Mouse (Mus musculus): Measurements from ENCODE around the gene Ctsa. TPM values are rescaled to one million over a fixed set of nuclear protein-coding genes. Genes with fewer than 3 reads are reported as not detected.

Ctsa gene
- total and polyA plus RNA-seq, 3 experiments: 19.9 to 45.5 (median 27.0) TPM

GRCm38 (mm10) chr2:164864593-164864992 is 31.9 kb downstream of the Ctsa start:
- dilution Hi-C loops (cut with MboI; ENCODE audit: extremely low pct_ligation_motif_present, extremely low pct_unique_long_range_greater_than_20kb, low sequenced_read_pairs): no loop called here
- DNase-seq (ENCODE audit: extremely low read depth): no peak
- H3K9me3 ChIP-seq (replicated peaks; ENCODE audit: low read length): peaks cover 24% of the 10 kb centered on the region
- no peaks in the 10 kb centered on the region for H3K36me3 ChIP-seq (replicated peaks in 1 of 2; ENCODE audit: control insufficient read depth in 1 of 2, insufficient read depth in 1 of 2, low read length in 1 of 2)
- peaks cover 0 to 34% of the 10 kb centered on the region in 2 experiments; a peak in 3 of 4 replicates for H3K4me1 ChIP-seq (ENCODE audit: control insufficient read depth in 1 of 2, insufficient read depth in 2 of 2)
- H3K27me3 ChIP-seq (replicated peaks): no peaks in the 10 kb centered on the region
- no peak overlapping the region for H3K9ac ChIP-seq (ENCODE audit: insufficient read depth, low read depth)
- TF ChIP-seq MAFK (IDR thresholded peaks at IDR 0.05; ENCODE audit: insufficient replicate concordance, low read length) (no peak), NELFE (IDR thresholded peaks at IDR 0.05; ENCODE audit: low read depth, low read length) (no peak), JUN (IDR thresholded peaks at IDR 0.05; ENCODE audit: insufficient read depth, low read depth, low read length) (no peak), PAX5 (IDR thresholded peaks at IDR 0.05; ENCODE audit: low read length) (no peak), RAD21 (IDR thresholded peaks at IDR 0.05; ENCODE audit: low read depth, low read length) (no peak), MXI1 (IDR thresholded peaks at IDR 0.05; ENCODE audit: low read depth, low read length) (no peak), GABPA (IDR thresholded peaks at IDR 0.05; ENCODE audit: insufficient replicate concordance, low read depth, low read length) (no peak), E2F4 (IDR thresholded peaks at IDR 0.05; ENCODE audit: insufficient replicate concordance, low read depth, low read length) (no peak), MYC (IDR thresholded peaks at IDR 0.05; ENCODE audit: low read depth, low read length) (no peak)
- no peak overlapping the region for H3K27ac ChIP-seq (ENCODE audit: insufficient read depth, low read depth)
- H3K4me3 ChIP-seq (replicated peaks in 1 of 3; ENCODE audit: low read depth in 2 of 3, low read length in 2 of 3, poor library complexity in 1 of 3): no peak overlapping the region
- in situ Hi-C loops (cut with MboI; ENCODE audit: low pct_ligation_motif_present, low pct_unique_long_range_greater_than_20kb, low sequenced_read_pairs): no loop called here
- no peak overlapping the region for H3K4me2 ChIP-seq (ENCODE audit: insufficient read depth, low read depth, poor library complexity, severe bottlenecking)
- no peaks in the 10 kb centered on the region for H3K79me2 ChIP-seq (replicated peaks; ENCODE audit: control insufficient read depth, extremely low read depth, insufficient read depth, poor library complexity, severe bottlenecking)

- Histone ChIP-seq H3K4me2 (ENCODE audit: insufficient read depth, low read depth, poor library complexity, severe bottlenecking) (no peak overlapping the region), H3K4me3 (replicated peaks in 1 of 3; ENCODE audit: low read depth in 2 of 3, low read length in 2 of 3, poor library complexity in 1 of 3) (no peak overlapping the region), H3K36me3 (replicated peaks in 1 of 2; ENCODE audit: control insufficient read depth in 1 of 2, insufficient read depth in 1 of 2, low read length in 1 of 2) (no peaks in the 10 kb centered on the region), H3K79me2 (replicated peaks; ENCODE audit: control insufficient read depth, extremely low read depth, insufficient read depth, poor library complexity, severe bottlenecking) (no peaks in the 10 kb centered on the region), H3K4me1 (ENCODE audit: control insufficient read depth in 1 of 2, insufficient read depth in 2 of 2) (peaks cover 0 to 22% of the 10 kb centered on the region in 2 experiments; a peak in 3 of 4 replicates), H3K9ac (ENCODE audit: insufficient read depth, low read depth) (no peak overlapping the region), H3K9me3 (replicated peaks; ENCODE audit: low read length) (peaks cover 32% of the 10 kb centered on the region), H3K27ac (ENCODE audit: insufficient read depth, low read depth) (no peak overlapping the region), H3K27me3 (replicated peaks) (no peaks in the 10 kb centered on the region)
- dilution Hi-C loops (cut with MboI; ENCODE audit: extremely low pct_ligation_motif_present, extremely low pct_unique_long_range_greater_than_20kb, low sequenced_read_pairs) (no loop called here), in situ Hi-C loops (cut with MboI; ENCODE audit: low pct_ligation_motif_present, low pct_unique_long_range_greater_than_20kb, low sequenced_read_pairs) (no loop called here)
- no peak for TF ChIP-seq HCFC1 (IDR thresholded peaks at IDR 0.05; ENCODE audit: low read depth, low read length)
- no peak for TF ChIP-seq SMC3 (IDR thresholded peaks at IDR 0.05; ENCODE audit: low read depth, low read length)
- TF ChIP-seq ZMIZ1 (IDR thresholded peaks at IDR 0.05; ENCODE audit: low read depth, low read length): no peak
- no peak for DNase-seq (ENCODE audit: extremely low read depth)
Measured at GRCm38 (mm10) chr2:164866741-164867551, 34.3 kb downstream of the Ctsa start.

GRCm38 (mm10) chr2:164867566-164867965 is 34.9 kb downstream of the Ctsa start:
- Histone ChIP-seq H3K9ac (ENCODE audit: insufficient read depth, low read depth) (no peak overlapping the region), H3K4me2 (ENCODE audit: insufficient read depth, low read depth, poor library complexity, severe bottlenecking) (no peak overlapping the region), H3K4me3 (replicated peaks in 1 of 3; ENCODE audit: low read depth in 2 of 3, low read length in 2 of 3, poor library complexity in 1 of 3) (no peak overlapping the region), H3K36me3 (replicated peaks in 1 of 2; ENCODE audit: control insufficient read depth in 1 of 2, insufficient read depth in 1 of 2, low read length in 1 of 2) (no peaks in the 10 kb centered on the region), H3K27me3 (replicated peaks) (no peaks in the 10 kb centered on the region), H3K4me1 (ENCODE audit: control insufficient read depth in 1 of 2, insufficient read depth in 2 of 2) (peaks cover 0 to 16% of the 10 kb centered on the region in 2 experiments; a peak in 3 of 4 replicates), H3K9me3 (replicated peaks; ENCODE audit: low read length) (peaks cover 32% of the 10 kb centered on the region), H3K27ac (ENCODE audit: insufficient read depth, low read depth) (no peak overlapping the region), H3K79me2 (replicated peaks; ENCODE audit: control insufficient read depth, extremely low read depth, insufficient read depth, poor library complexity, severe bottlenecking) (no peaks in the 10 kb centered on the region)
- TF ChIP-seq JUND (conservative IDR thresholded peaks at IDR 0.05; ENCODE audit: low read depth, low read length) (no peak), E2F4 (IDR thresholded peaks at IDR 0.05; ENCODE audit: insufficient replicate concordance, low read depth, low read length) (no peak), USF1 (IDR thresholded peaks at IDR 0.05; ENCODE audit: low read depth, low read length) (no peak), ZNF384 (IDR thresholded peaks at IDR 0.05; ENCODE audit: low read depth, low read length) (no peak), CTCF (conservative IDR thresholded peaks at IDR 0.05 in 1 of 2, IDR thresholded peaks at IDR 0.05 in 1 of 2; ENCODE audit: low read depth in 2 of 2, low read length in 2 of 2) (peak; percentile 28 to 30; a peak in 2 of 4 replicates), MAX (IDR thresholded peaks at IDR 0.05; ENCODE audit: low read length) (no peak), SIN3A (IDR thresholded peaks at IDR 0.05; ENCODE audit: low read length) (no peak)
- dilution Hi-C loops (cut with MboI; ENCODE audit: extremely low pct_ligation_motif_present, extremely low pct_unique_long_range_greater_than_20kb, low sequenced_read_pairs): no loop called here
- no peak for DNase-seq (ENCODE audit: extremely low read depth)
- in situ Hi-C loops (cut with MboI; ENCODE audit: low pct_ligation_motif_present, low pct_unique_long_range_greater_than_20kb, low sequenced_read_pairs): no loop called here
